Mouse (Mus musculus) forebrain, postnatal 0 days (tissue): ENCODE data around the gene Arfgef2. TPM values are rescaled to one million over a fixed set of nuclear protein-coding genes. Genes with fewer than 3 reads are reported as not detected.
A peak's percentile ranks its signal among the peaks of the same experiment; 100 is the strongest.

ENCODE experiments used
- ATAC-seq: fragments of 200-750 bp; cut with Nextera tagmentation; 2 replicates; pipeline ENCODE4 v1.8.0; 2017; ENCODE audit warnings: mild to moderate bottlenecking, moderate library complexity
- DNase-seq: peaks from one replicate; pipeline ENCODE4 v3.0.0-alpha.2; 2015
- H3K27ac ChIP-seq: fragments of 300-500 bp; sonication (generic); 2 replicates; pipeline ENCODE4 v1.5.1; 2014; ENCODE audit warnings: low read depth, mild to moderate bottlenecking, antibody characterized with exemption, low read length, moderate library complexity, mixed read lengths
- H3K27me3 ChIP-seq: fragments of 300-500 bp; sonication (generic); 2 replicates; pipeline ENCODE4 v1.6.1; 2014; ENCODE audit warnings: mild to moderate bottlenecking, low read length, mixed read lengths; ENCODE audit not compliant: insufficient read depth
- H3K36me3 ChIP-seq: fragments of 300-500 bp; sonication (generic); 2 replicates; pipeline ENCODE4 v1.6.1; 2014; ENCODE audit warnings: mild to moderate bottlenecking, moderate library complexity; ENCODE audit not compliant: insufficient read depth
- H3K4me1 ChIP-seq: fragments of 300-500 bp; sonication (generic); 2 replicates; pipeline ENCODE4 v1.6.1; 2014; ENCODE audit warnings: antibody characterized with exemption; ENCODE audit not compliant: insufficient read depth
- H3K4me2 ChIP-seq: fragments of 300-500 bp; sonication (generic); 2 replicates; pipeline ENCODE4 v1.6.1; 2014; ENCODE audit warnings: low read depth, mild to moderate bottlenecking, moderate library complexity
- H3K4me3 ChIP-seq: fragments of 300-500 bp; sonication (generic); 2 replicates; pipeline ENCODE4 v1.5.1; 2014; ENCODE audit warnings: low read depth, low read length, mixed read lengths
- H3K9ac ChIP-seq: fragments of 300-500 bp; sonication (generic); 2 replicates; pipeline ENCODE4 v1.6.1; 2014; ENCODE audit warnings: mild to moderate bottlenecking
- H3K9me3 ChIP-seq: fragments of 300-500 bp; sonication (generic); 2 replicates; pipeline ENCODE4 v1.6.1; 2016; ENCODE audit warnings: low read length
- CTCF ChIP-seq: sonication (generic); IDR thresholded peaks from 2 replicates; pipeline ENCODE4 v1.5.1; 2016; ENCODE audit warnings: antibody characterized with exemption, control low read depth, low read depth
- WGBS: fragments of 180-500 bp; shearing (Covaris S2); extraction: QIAGEN DNeasy Blood & Tissue Kit; methylation state at CpG from one replicate; pipeline ENCODE4 v1.1.7; 2014; 5-methylcytosine and 5-hydroxymethylcytosine counted together
- polyA plus RNA-seq: library from polyadenylated mRNA; unstranded; fragments of >200 nt; fragmentation: Nextera tagmentation; extraction: Ambion mirVana; gene quantifications from 2 replicates; pipeline ENCODE4 v1.2.1, GENCODE M21; 2015
- total RNA-seq: library from RNA; depleted of rRNA; stranded (reverse); fragments of >200 nt; gene quantifications from 2 replicates; pipeline ENCODE4 v1.2.3, GENCODE M21; 2014; rRNA removed

The Arfgef2 gene
- total and polyA plus RNA-seq, 2 experiments from 2014 or later, result 3.0 to 29.5 TPM

- Histone ChIP-seq H3K4me2 (no peak overlapping the region), H3K4me3 (no peak overlapping the region), H3K4me1 (no peaks in the 10 kb centered on the region), H3K9me3 (no peaks in the 10 kb centered on the region), H3K9ac (no peak overlapping the region), H3K27ac (no peak overlapping the region), H3K27me3 (no peaks in the 10 kb centered on the region), H3K36me3 (peaks cover 63% of the 10 kb centered on the region)
- 81% methylated on average over 2 of the region's 2 CpGs for WGBS
- TF ChIP-seq CTCF, result no peak
- ATAC-seq (no peak), DNase-seq (no peak)
Measured at GRCm38 (mm10) chr2:166923971-166924370, 118.6 kb downstream of the Arfgef2 start.

GRCm38 (mm10) chr2:166933943-166934342, 128.6 kb downstream of the Arfgef2 start:
- no peak overlapping the region for H3K4me2 ChIP-seq
- no peak for TF ChIP-seq CTCF
- 93% methylated on average over 6 of the region's 6 CpGs for WGBS
- peaks cover 60% of the 10 kb centered on the region for H3K36me3 ChIP-seq
- H3K27me3 ChIP-seq, result no peaks in the 10 kb centered on the region
- H3K4me1 ChIP-seq, result no peaks in the 10 kb centered on the region
- H3K4me3 ChIP-seq, result no peak overlapping the region
- ATAC-seq (no peak), DNase-seq (no peak)
- H3K9ac ChIP-seq, result no peak overlapping the region
- H3K27ac ChIP-seq, result no peak overlapping the region
- H3K9me3 ChIP-seq, result no peaks in the 10 kb centered on the region

- H3K36me3 ChIP-seq, result peaks cover 55% of the 10 kb centered on the region
- DNase-seq (no peak), ATAC-seq (no peak)
- H3K4me3 ChIP-seq, result no peak overlapping the region
- WGBS, result 50% methylated on average over 5 of the region's 5 CpGs
- no peak for TF ChIP-seq CTCF
- H3K27ac ChIP-seq, result no peak overlapping the region
- H3K4me1 ChIP-seq, result no peaks in the 10 kb centered on the region
- no peaks in the 10 kb centered on the region for H3K27me3 ChIP-seq
- no peak overlapping the region for H3K9ac ChIP-seq
- H3K4me2 ChIP-seq, result no peak overlapping the region
- no peaks in the 10 kb centered on the region for H3K9me3 ChIP-seq
Measured at GRCm38 (mm10) chr2:166934416-166934815, 129.0 kb downstream of the Arfgef2 start.

GRCm38 (mm10) chr2:166935582-166935981, 130.2 kb downstream of the Arfgef2 start:
- no peaks in the 10 kb centered on the region for H3K9me3 ChIP-seq
- no peak for ATAC-seq

GRCm38 (mm10) chr2:166936166-166936565, 130.8 kb downstream of the Arfgef2 start:
- H3K36me3 ChIP-seq, result peaks cover 57% of the 10 kb centered on the region
- no peaks in the 10 kb centered on the region for H3K27me3 ChIP-seq
- ATAC-seq (no peak), DNase-seq (no peak)
- H3K4me1 ChIP-seq, result no peaks in the 10 kb centered on the region
- 80% methylated on average over 2 of the region's 2 CpGs for WGBS
- no peaks in the 10 kb centered on the region for H3K9me3 ChIP-seq
- H3K9ac ChIP-seq, result no peak overlapping the region
- no peak overlapping the region for H3K27ac ChIP-seq
- no peak for TF ChIP-seq CTCF
- H3K4me3 ChIP-seq, result no peak overlapping the region
- no peak overlapping the region for H3K4me2 ChIP-seq

More at GRCm38 (mm10) chr2:166935582-166935981, 130.2 kb downstream of the Arfgef2 start:
- Histone ChIP-seq H3K4me3 (no peak overlapping the region), H3K36me3 (peaks cover 57% of the 10 kb centered on the region), H3K27me3 (no peaks in the 10 kb centered on the region), H3K4me2 (no peak overlapping the region), H3K27ac (no peak overlapping the region), H3K4me1 (no peaks in the 10 kb centered on the region), H3K9ac (no peak overlapping the region)
- no peak for TF ChIP-seq CTCF
- no peak for DNase-seq
- 90% methylated on average over 7 of the region's 7 CpGs for WGBS

- H3K9me3 ChIP-seq, result no peaks in the 10 kb centered on the region
- no peak for DNase-seq
- TF ChIP-seq CTCF, result no peak
- ATAC-seq, result no peak
- WGBS, result 83% methylated on average over 2 of the region's 2 CpGs
- no peaks in the 10 kb centered on the region for H3K27me3 ChIP-seq
- peaks cover 66% of the 10 kb centered on the region for H3K36me3 ChIP-seq
- no peaks in the 10 kb centered on the region for H3K4me1 ChIP-seq
- H3K27ac ChIP-seq, result no peak overlapping the region
- no peak overlapping the region for H3K4me3 ChIP-seq
- no peak overlapping the region for H3K9ac ChIP-seq
- H3K4me2 ChIP-seq, result no peak overlapping the region
Measured at GRCm38 (mm10) chr2:166943146-166943545, 137.8 kb downstream of the Arfgef2 start.

GRCm38 (mm10) chr2:166944346-166944745, 139.0 kb downstream of the Arfgef2 start:
- H3K27me3 ChIP-seq, result no peaks in the 10 kb centered on the region
- DNase-seq, result no peak
- H3K4me3 ChIP-seq, result no peak overlapping the region
- WGBS, result 74% methylated on average over 1 of the region's 1 CpGs
- H3K9me3 ChIP-seq, result no peaks in the 10 kb centered on the region
- peaks cover 76% of the 10 kb centered on the region for H3K36me3 ChIP-seq
- TF ChIP-seq CTCF, result no peak
- H3K9ac ChIP-seq, result no peak overlapping the region
- H3K27ac ChIP-seq, result no peak overlapping the region
- H3K4me2 ChIP-seq, result no peak overlapping the region
- H3K4me1 ChIP-seq, result no peaks in the 10 kb centered on the region
- ATAC-seq, result no peak

GRCm38 (mm10) chr2:166945456-166945855, 140.1 kb downstream of the Arfgef2 start:
- 62% methylated on average over 4 of the region's 4 CpGs for WGBS

More at GRCm38 (mm10) chr2:166945456-166945855, 140.1 kb downstream of the Arfgef2 start:
- H3K4me3 ChIP-seq, result no peak overlapping the region
- H3K4me2 ChIP-seq, result no peak overlapping the region
- no peaks in the 10 kb centered on the region for H3K9me3 ChIP-seq
- no peaks in the 10 kb centered on the region for H3K27me3 ChIP-seq
- no peak overlapping the region for H3K9ac ChIP-seq
- no peak overlapping the region for H3K27ac ChIP-seq
- TF ChIP-seq CTCF, result peak; percentile 52
- no peaks in the 10 kb centered on the region for H3K4me1 ChIP-seq
- DNase-seq (peak; percentile 35), ATAC-seq (no peak)
- H3K36me3 ChIP-seq, result peaks cover 81% of the 10 kb centered on the region

Other genes starting within 250 kb of the Arfgef2 start
- gene Prex1, start 91.8 kb upstream of the Arfgef2 start, total RNA-seq, result 30.6 and 31.3 TPM in 2 replicates
- 14.5 and 17.5 TPM in 2 replicates for gene Prex1, start 91.8 kb upstream of the Arfgef2 start, polyA plus RNA-seq
- gene Trp53rkb, start 13.1 kb upstream of the Arfgef2 start, total RNA-seq, result 13.2 and 15.2 TPM in 2 replicates
- 7.8 and 8.2 TPM in 2 replicates for gene Trp53rkb, start 13.1 kb upstream of the Arfgef2 start, polyA plus RNA-seq
- gene Cse1l, start 100.5 kb downstream of the Arfgef2 start, total RNA-seq, result 75.9 and 79.7 TPM in 2 replicates
- gene Cse1l, start 100.5 kb downstream of the Arfgef2 start, polyA plus RNA-seq, result 64.1 and 68.8 TPM in 2 replicates
- gene Stau1, start 190.7 kb downstream of the Arfgef2 start, total RNA-seq, result 29.7 and 39.6 TPM in 2 replicates
- gene Stau1, start 190.7 kb downstream of the Arfgef2 start, polyA plus RNA-seq, result 75.2 and 97.3 TPM in 2 replicates
- 37.9 and 42.5 TPM in 2 replicates for gene Ddx27, start 209.6 kb downstream of the Arfgef2 start, total RNA-seq
- gene Ddx27, start 209.6 kb downstream of the Arfgef2 start, polyA plus RNA-seq, result 28.4 and 36.9 TPM in 2 replicates